ENCODE assay signal across 1 mouse cellular context in the genomic region with DNA sequence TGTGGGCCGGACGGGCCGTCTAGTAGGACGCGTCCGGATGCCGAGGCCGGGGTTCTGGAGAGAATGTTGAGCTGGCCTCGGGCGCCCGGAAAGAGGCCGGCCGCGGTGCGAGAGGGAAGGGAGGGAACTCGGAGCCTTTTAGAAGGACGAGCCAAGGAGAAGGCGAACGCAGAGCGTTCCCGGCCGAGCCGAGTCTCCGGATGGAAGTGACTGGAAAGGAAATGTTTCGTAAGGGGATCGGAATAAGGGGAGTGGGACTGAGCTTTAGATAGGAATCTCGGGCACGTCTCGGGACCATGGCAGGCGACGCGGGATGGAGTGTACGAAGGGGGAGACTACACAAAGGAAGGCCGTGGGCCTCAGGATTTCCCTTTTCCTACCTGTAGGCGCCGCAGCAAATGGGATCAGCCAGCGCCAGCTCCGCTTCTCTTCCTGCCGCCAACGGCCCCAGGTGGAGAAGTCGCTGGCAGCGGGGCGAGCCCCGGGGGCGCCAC.
TF ChIP-seq lines count a peak whose summit lies in the region.

No protein-coding gene starts in this region.

TF ChIP-seq in MEL, 35 proteins besides CTCF, POLR2A, EP300 and RAD21:
- TF ChIP-seq GATA1 (IDR thresholded peaks at IDR 0.05; ENCODE audit: low read depth, low read length), result 0 out of 2 replicates have a peak, but pooled peaks have one; percentile 13
- 0 out of 2 replicates have a peak, but pooled peaks have one; percentile 4 for TF ChIP-seq MXI1 (IDR thresholded peaks at IDR 0.05; ENCODE audit: low read depth, low read length)
- TF ChIP-seq HCFC1 (IDR thresholded peaks at IDR 0.05; ENCODE audit: low read depth, low read length), result no peak
- TF ChIP-seq SMC3 (IDR thresholded peaks at IDR 0.05; ENCODE audit: low read depth, low read length), result peak; percentile 19; the same call in 1 of the 2 replicates
TF ChIP-seq in MEL: peak in this region for 3.
